Mouse (Mus musculus) cerebellum, postnatal 14 days (tissue): Measurements from ENCODE around the gene Miga1.

Experiments used
- DNase-seq, 2 experiments: peaks; one replicate each; pipeline ENCODE4 v3.0.0; 2021; ENCODE audit warnings: mixed read lengths in 2 of 2

Miga1 gene

GRCm38 (mm10) chr3:152241098-152241497 is 99.1 kb downstream of the Miga1 start:
- DNase-seq, result no peak

GRCm38 (mm10) chr3:152239592-152239991 is 100.6 kb downstream of the Miga1 start:
- no peak for DNase-seq

- no peak for DNase-seq
Observed at GRCm38 (mm10) chr3:152238836-152239235, 101.4 kb downstream of the Miga1 start.

GRCm38 (mm10) chr3:152235805-152236204 is 104.4 kb downstream of the Miga1 start:
- DNase-seq, result no peak

GRCm38 (mm10) chr3:152235238-152235637 is 105.0 kb downstream of the Miga1 start:
- no peak for DNase-seq

- DNase-seq, result no peak
Observed at GRCm38 (mm10) chr3:152231333-152232100, 108.7 kb downstream of the Miga1 start.

- no peak for DNase-seq
Observed at GRCm38 (mm10) chr3:152229271-152229670, 110.9 kb downstream of the Miga1 start.

- no peak for DNase-seq
Observed at GRCm38 (mm10) chr3:152228843-152229242, 111.4 kb downstream of the Miga1 start.

- no peak for DNase-seq
Observed at GRCm38 (mm10) chr3:152225906-152226305, 114.3 kb downstream of the Miga1 start.

GRCm38 (mm10) chr3:152224918-152225317 is 115.3 kb downstream of the Miga1 start:
- DNase-seq, result no peak
